Mouse (Mus musculus) mouse embryonic stem cell (cell line): ENCODE data around the gene Gpx4.

Source experiments
- in situ Hi-C, 2 experiments: fragments of 300-500 bp; cut with MboI; formaldehyde crosslinking; loops; 1 replicate in 1 of 2; 3 replicates in 1 of 2; pipeline ENCODE4 v1.14.3; 2019 to 2020; ENCODE audit warnings: low sequenced_read_pairs in 2 of 2, low pct_unique_long_range_greater_than_20kb in 1 of 2, mixed read lengths in 1 of 2; ENCODE audit not compliant: unreplicated experiment in 1 of 2

Gene Gpx4

GRCm38 (mm10) chr10:80021320-80021641 is 25.7 kb upstream of the Gpx4 start:
- in situ Hi-C loops = no loop called here

DNA sequence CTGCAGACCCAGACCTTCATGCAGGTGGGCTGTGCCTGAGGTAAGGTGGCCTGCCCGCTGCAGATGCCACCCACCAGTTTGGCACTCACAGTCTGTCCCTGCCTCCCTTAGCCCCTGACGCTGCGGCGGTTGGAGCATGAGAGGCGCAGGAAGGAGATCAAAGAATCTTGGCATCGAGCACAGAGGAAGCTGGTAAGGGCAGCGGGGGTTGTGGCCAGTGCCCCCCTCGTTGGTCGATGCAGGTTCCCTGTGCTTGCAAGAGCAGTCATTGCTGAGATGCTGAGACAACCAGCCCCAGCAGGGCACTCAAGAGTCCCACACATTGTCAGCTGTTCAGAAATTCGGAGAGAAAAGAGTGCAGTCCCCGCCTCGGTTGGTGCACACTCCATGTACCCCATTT is 24.8 kb upstream of the Gpx4 start:
- in situ Hi-C loops = no loop called here

DNA sequence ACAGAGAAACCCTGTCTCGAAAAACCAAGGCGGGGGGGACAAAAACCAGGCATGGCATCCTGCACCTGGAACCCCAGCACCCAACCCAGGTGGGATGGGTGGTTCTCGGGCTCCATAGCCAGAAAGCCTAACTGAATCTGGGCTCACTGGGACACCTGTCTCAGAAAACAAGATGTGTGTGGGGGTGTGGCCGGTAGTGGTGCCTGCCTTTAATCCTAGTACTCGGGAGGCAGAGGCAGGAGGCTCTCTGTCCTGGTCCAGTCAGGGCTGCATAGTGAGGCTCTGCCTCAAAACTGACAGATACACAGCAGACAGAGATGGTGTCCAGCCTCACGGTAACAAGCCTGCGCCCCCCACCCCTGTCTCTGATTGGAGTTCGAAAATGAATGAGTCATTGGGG is 24.2 kb upstream of the Gpx4 start:
- in situ Hi-C loops = no loop called here

DNA sequence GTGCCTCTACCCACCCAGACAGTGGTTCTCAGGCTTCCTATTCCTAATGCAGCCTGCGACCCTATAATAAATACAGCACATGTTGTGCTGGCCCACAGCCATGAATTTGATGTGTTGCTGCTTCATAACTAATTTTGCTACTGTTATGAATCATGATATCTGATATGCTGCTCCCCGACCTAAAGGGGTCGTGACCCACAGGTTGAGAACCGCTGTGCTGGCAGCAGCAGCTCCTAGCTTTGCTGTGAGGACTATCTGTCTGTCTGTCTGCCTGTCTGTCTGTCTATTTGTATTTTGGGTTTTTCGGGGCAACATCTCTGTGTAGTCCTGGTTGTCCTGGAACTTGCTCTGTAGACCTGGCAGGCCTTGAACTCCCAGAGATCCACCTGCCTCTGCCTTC is 23.2 kb upstream of the Gpx4 start:
- in situ Hi-C loops = no loop called here

- in situ Hi-C loops = no loop called here
These were observed 22.5 kb upstream of the Gpx4 start for GRCm38 (mm10) chr10:80024229-80025043.

GRCm38 (mm10) chr10:80025044-80025347 is 22.0 kb upstream of the Gpx4 start:
- in situ Hi-C loops = no loop called here

- in situ Hi-C loops = no loop called here
These were observed 21.5 kb upstream of the Gpx4 start for GRCm38 (mm10) chr10:80025463-80025862.

GRCm38 (mm10) chr10:80025889-80026288 is 21.1 kb upstream of the Gpx4 start:
- in situ Hi-C loops = no loop called here

DNA sequence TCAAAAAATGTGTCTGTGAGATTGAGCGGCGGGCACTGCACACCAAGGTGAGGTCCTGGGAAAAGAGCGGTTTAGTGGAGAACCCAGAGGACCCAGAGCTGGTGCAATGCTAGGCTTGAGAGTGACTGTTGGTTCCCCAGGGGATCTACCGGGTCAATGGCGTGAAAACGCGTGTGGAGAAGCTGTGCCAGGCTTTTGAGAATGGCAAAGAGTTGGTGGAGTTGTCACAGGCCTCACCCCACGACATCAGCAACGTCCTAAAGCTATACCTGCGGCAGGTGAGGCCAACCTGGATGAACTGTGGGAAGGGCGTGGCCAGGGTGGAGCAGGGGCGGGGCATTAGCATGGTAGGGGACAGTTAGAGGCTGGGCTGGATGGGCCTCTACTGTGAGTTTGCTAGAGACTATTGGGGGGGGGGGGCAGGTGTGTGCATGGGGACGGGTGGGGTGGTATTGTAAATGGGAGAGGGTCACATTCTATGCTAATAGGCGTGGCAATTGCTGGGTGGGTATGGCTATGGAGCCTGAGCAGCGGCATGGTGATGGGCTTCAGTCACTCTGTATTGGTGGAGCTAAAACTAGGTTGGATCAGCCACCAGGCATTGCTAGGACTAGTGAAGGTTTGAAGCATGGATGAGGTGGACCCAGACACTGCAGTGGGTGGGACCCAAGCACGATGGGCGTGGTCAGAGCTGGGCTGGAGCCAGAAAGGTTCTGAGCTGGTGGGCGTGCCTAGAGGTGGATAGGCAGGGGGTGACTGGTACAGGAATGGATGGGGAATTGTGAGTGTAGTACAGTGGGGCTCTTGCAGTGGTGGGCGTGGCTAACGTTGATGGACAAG is 19.1 kb upstream of the Gpx4 start:
- in situ Hi-C loops = no loop called here

- in situ Hi-C loops = no loop called here
These were observed 18.5 kb upstream of the Gpx4 start for GRCm38 (mm10) chr10:80028521-80028846.

DNA sequence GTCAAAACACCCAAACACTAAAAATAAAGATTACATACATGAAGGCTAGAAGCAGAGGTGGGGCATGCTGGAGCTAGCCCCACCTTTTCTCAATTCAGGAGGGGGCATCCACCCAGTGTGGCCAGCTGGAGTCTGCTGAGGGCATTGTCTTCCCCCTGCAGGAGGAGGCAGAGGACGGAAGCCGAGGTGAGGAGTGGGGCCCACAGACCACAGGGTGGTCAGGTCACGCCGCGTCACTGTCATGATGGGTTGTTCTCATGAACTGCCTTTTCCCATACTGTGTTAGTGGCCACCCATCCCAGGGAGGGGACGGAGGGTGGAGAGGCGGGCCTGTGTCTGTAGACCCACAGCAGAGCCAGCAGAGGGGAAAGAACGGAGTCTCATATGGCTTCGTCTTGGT is 16.8 kb upstream of the Gpx4 start:
- in situ Hi-C loops = no loop called here

DNA sequence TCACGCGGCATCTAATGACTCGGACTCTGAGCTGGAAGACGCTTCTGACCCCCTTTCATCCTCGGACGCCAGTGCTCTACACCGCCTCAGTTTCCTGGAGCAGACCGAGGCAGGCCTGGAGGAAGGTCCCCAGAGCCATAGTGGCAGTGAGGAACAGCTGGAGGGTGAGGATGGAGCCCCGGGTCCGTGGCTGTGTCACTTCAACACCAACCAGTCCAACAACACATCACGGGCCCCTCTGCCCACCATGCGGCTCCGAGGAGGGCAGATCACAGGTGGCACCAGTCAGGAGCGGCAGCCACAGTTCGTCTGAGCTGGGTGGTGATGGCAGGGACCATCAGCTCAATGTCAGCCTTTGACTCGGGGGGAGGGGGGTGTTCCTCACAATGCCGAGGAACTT is 16.2 kb upstream of the Gpx4 start:
- in situ Hi-C loops = no loop called here

GRCm38 (mm10) chr10:80032799-80033480 is 14.0 kb upstream of the Gpx4 start:
- in situ Hi-C loops = no loop called here

GRCm38 (mm10) chr10:80033511-80034391 is 13.2 kb upstream of the Gpx4 start:
- in situ Hi-C loops = no loop called here

DNA sequence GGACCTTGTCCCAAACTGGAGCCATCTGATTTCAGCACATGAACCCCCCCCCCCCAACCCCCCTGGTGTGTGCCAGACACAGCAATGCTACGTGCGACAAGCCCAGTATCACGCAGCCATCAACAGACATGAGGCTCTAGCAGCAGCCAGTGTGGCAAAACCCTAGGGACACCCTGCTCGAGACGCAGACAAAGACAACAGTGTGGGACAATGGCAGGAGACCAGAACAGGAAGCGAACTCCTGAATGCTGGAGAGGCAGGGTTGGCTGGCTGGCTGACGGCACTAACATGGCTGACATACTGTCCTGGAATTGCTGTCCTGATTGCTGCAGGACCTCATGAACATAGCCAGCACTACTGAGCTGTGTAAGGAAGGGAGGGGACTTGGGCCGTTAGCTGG is 11.8 kb upstream of the Gpx4 start:
- in situ Hi-C loops = no loop called here

DNA sequence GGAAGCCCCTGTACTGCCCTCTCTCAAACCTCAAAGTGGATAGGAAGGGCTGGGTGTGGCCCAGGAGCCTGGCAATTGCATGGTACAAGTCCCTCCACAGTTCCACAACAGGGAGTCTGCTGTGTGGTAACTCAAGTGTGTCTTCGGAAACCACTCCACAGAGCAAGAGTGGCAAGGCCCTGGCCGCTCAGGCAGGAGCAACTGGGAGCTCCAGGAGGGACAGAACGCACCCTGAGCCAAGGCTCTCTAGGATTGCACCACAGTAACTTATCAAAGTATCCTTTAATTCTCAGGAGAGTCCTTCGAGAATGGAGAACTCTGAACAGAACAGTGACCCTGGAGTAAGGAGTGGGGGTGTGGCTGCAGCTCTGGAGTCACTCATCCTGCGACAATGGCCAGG is 11.3 kb upstream of the Gpx4 start:
- in situ Hi-C loops = no loop called here

- in situ Hi-C loops = no loop called here
These were observed 10.1 kb upstream of the Gpx4 start for GRCm38 (mm10) chr10:80036832-80037231.

GRCm38 (mm10) chr10:80039559-80039979 is 7.4 kb upstream of the Gpx4 start, which contains the start of gene Polr2e:
Gene Polr2e (minus strand): TSS chr10:80039795.
- in situ Hi-C loops = no loop called here
